Mouse (Mus musculus) heart, postnatal 0 days (tissue): ENCODE measurements around the gene Atp6v0a1. TPM values are rescaled to one million over a fixed set of nuclear protein-coding genes. Genes with fewer than 3 reads are reported as not detected.
A peak's percentile ranks its signal among the peaks of the same experiment; 100 is the strongest.

Experiments used
- ATAC-seq: fragments of 200-750 bp; cut with Nextera tagmentation; 2 replicates; pipeline ENCODE4 v1.8.0; 2017; ENCODE audit warnings: low read depth, moderate number of reproducible peaks, moderate library complexity; ENCODE audit not compliant: insufficient read depth
- DNase-seq: peaks from one replicate; pipeline ENCODE4 v3.0.0-alpha.2; 2016; ENCODE audit warnings: low spot score
- H3K27ac ChIP-seq: fragments of 300-500 bp; sonication (generic); 2 replicates; pipeline ENCODE4 v1.5.1; 2014; ENCODE audit warnings: low read depth, mild to moderate bottlenecking
- H3K27me3 ChIP-seq: fragments of 300-500 bp; sonication (generic); 2 replicates; pipeline ENCODE4 v1.6.1; 2014; ENCODE audit warnings: low read length, mixed read lengths; ENCODE audit not compliant: control insufficient read depth, insufficient read depth
- H3K36me3 ChIP-seq: fragments of 300-500 bp; sonication (generic); replicated peaks from 2 replicates; pipeline ENCODE4 v1.6.1; 2014; ENCODE audit warnings: low read length, mixed read lengths; ENCODE audit not compliant: control insufficient read depth, insufficient read depth
- H3K4me1 ChIP-seq: fragments of 300-500 bp; sonication (generic); 2 replicates; pipeline ENCODE4 v1.6.1; 2014; ENCODE audit warnings: antibody characterized with exemption; ENCODE audit not compliant: control insufficient read depth, insufficient read depth
- H3K4me2 ChIP-seq: fragments of 300-500 bp; sonication (generic); 2 replicates; pipeline ENCODE4 v1.6.1; 2014; ENCODE audit warnings: low read depth, mild to moderate bottlenecking, low read length, moderate library complexity
- H3K4me3 ChIP-seq: fragments of 300-500 bp; sonication (generic); 2 replicates; pipeline ENCODE4 v1.5.1; 2014; ENCODE audit warnings: low read depth, low read length
- H3K9ac ChIP-seq: fragments of 300-500 bp; sonication (generic); replicated peaks from 2 replicates; pipeline ENCODE4 v1.6.1; 2014; ENCODE audit warnings: low read depth, low read length, mixed read lengths
- H3K9me3 ChIP-seq: fragments of 300-500 bp; sonication (generic); replicated peaks from 2 replicates; pipeline ENCODE4 v1.6.1; 2016; ENCODE audit warnings: low read length; ENCODE audit not compliant: control insufficient read depth
- CTCF ChIP-seq: IDR thresholded peaks from 2 replicates; pipeline ENCODE4 v1.5.1; 2016; ENCODE audit warnings: antibody characterized with exemption, control low read depth, low read depth
- EP300 ChIP-seq: IDR thresholded peaks from 2 replicates; pipeline ENCODE4 v1.6.1; 2016; ENCODE audit warnings: antibody characterized with exemption, low read depth
- WGBS: fragments of 180-500 bp; shearing (Covaris S2); extraction: QIAGEN DNeasy Blood & Tissue Kit; methylation state at CpG from one replicate; pipeline ENCODE4 v1.1.7; 2014; 5-methylcytosine and 5-hydroxymethylcytosine counted together
- polyA plus RNA-seq: library from polyadenylated mRNA; unstranded; fragments of >200 nt; fragmentation: Nextera tagmentation; extraction: Ambion mirVana; gene quantifications from 2 replicates; pipeline ENCODE4 v1.2.1, GENCODE M21; 2015
- total RNA-seq: library from RNA; depleted of rRNA; stranded (reverse); fragments of >200 nt; gene quantifications from 2 replicates; pipeline ENCODE4 v1.2.3, GENCODE M21; 2014; ENCODE audit warnings: low replicate concordance

Atp6v0a1 gene
- total and polyA plus RNA-seq, 2 experiments from 2014 or later = 50.3 to 57.1 TPM

- WGBS = 68% methylated on average over 3 of the region's 3 CpGs
- ATAC-seq (no peak), DNase-seq (no peak)
Observed at GRCm38 (mm10) chr11:100981236-100981635, 28.0 kb upstream of the Atp6v0a1 start.

GRCm38 (mm10) chr11:100982087-100982486, 27.2 kb upstream of the Atp6v0a1 start:
- Histone ChIP-seq H3K9me3 (no peaks in the 10 kb centered on the region), H3K27ac (no peak overlapping the region), H3K27me3 (no peaks in the 10 kb centered on the region), H3K4me3 (no peak overlapping the region), H3K9ac (no peak overlapping the region), H3K4me1 (peaks cover 22% of the 10 kb centered on the region), H3K36me3 (no peaks in the 10 kb centered on the region), H3K4me2 (no peak overlapping the region)
- DNase-seq (no peak), ATAC-seq (no peak)
- TF ChIP-seq EP300 (no peak), CTCF (peak; percentile 11; the same call in 1 of the 2 replicates)
- WGBS = 53% methylated on average over 8 of the region's 8 CpGs

More at GRCm38 (mm10) chr11:100981236-100981635, 28.0 kb upstream of the Atp6v0a1 start:
- Histone ChIP-seq H3K27me3 (no peaks in the 10 kb centered on the region), H3K9ac (no peak overlapping the region), H3K9me3 (no peaks in the 10 kb centered on the region), H3K4me1 (peaks cover 22% of the 10 kb centered on the region), H3K4me2 (no peak overlapping the region), H3K36me3 (no peaks in the 10 kb centered on the region), H3K4me3 (no peak overlapping the region), H3K27ac (no peak overlapping the region)
- no peak for TF ChIP-seq EP300
- no peak for TF ChIP-seq CTCF

- 2% methylated on average over 20 of the region's 20 CpGs for WGBS
- peak; percentile 76 for ATAC-seq
- H3K27me3 ChIP-seq = no peaks in the 10 kb centered on the region
- peak overlapping the region; percentile 46 for H3K4me3 ChIP-seq
- peak overlapping the region; percentile 46 for H3K9ac ChIP-seq
- H3K4me2 ChIP-seq = peak overlapping the region; percentile 62
- no peaks in the 10 kb centered on the region for H3K36me3 ChIP-seq
- no peaks in the 10 kb centered on the region for H3K9me3 ChIP-seq
- H3K27ac ChIP-seq = peak overlapping the region; percentile 47; the same call in 1 of the 2 replicates
- TF ChIP-seq CTCF = peak; percentile 91
- no peak for TF ChIP-seq EP300
- DNase-seq = peak; percentile 79
- peaks cover 22% of the 10 kb centered on the region for H3K4me1 ChIP-seq
Observed at GRCm38 (mm10) chr11:100983125-100983777, 26.0 kb upstream of the Atp6v0a1 start.

GRCm38 (mm10) chr11:100983778-100984131, 25.5 kb upstream of the Atp6v0a1 start:
- H3K36me3 ChIP-seq = no peaks in the 10 kb centered on the region
- no peak overlapping the region for H3K4me2 ChIP-seq
- 58% methylated on average over 7 of the region's 7 CpGs for WGBS
- H3K4me1 ChIP-seq = peaks cover 22% of the 10 kb centered on the region
- ATAC-seq = no peak
- H3K9me3 ChIP-seq = no peaks in the 10 kb centered on the region
- no peak overlapping the region for H3K27ac ChIP-seq
- TF ChIP-seq CTCF (no peak), EP300 (no peak)
- no peaks in the 10 kb centered on the region for H3K27me3 ChIP-seq
- no peak overlapping the region for H3K9ac ChIP-seq
- no peak for DNase-seq
- H3K4me3 ChIP-seq = no peak overlapping the region

- no peak overlapping the region for H3K9ac ChIP-seq
- H3K4me1 ChIP-seq = peaks cover 6% of the 10 kb centered on the region; the same call in 1 of the 2 replicates
- H3K36me3 ChIP-seq = no peaks in the 10 kb centered on the region
- no peak overlapping the region for H3K4me2 ChIP-seq
- H3K4me3 ChIP-seq = no peak overlapping the region
- H3K27me3 ChIP-seq = no peaks in the 10 kb centered on the region
- no peaks in the 10 kb centered on the region for H3K9me3 ChIP-seq
- TF ChIP-seq CTCF (no peak), EP300 (no peak)
- WGBS = 63% methylated on average over 3 of the region's 3 CpGs
- ATAC-seq = no peak
- DNase-seq = no peak
- H3K27ac ChIP-seq = no peak overlapping the region
Observed at GRCm38 (mm10) chr11:100985607-100986006, 23.6 kb upstream of the Atp6v0a1 start.

- no peaks in the 10 kb centered on the region for H3K9me3 ChIP-seq
- no peak for DNase-seq
- H3K4me2 ChIP-seq = no peak overlapping the region
- no peaks in the 10 kb centered on the region for H3K4me1 ChIP-seq
- WGBS = 78% methylated on average over 3 of the region's 3 CpGs
- H3K4me3 ChIP-seq = no peak overlapping the region
- no peak overlapping the region for H3K9ac ChIP-seq
- H3K27me3 ChIP-seq = no peaks in the 10 kb centered on the region
- no peaks in the 10 kb centered on the region for H3K36me3 ChIP-seq
- ATAC-seq = no peak
- TF ChIP-seq CTCF (no peak), EP300 (no peak)
- no peak overlapping the region for H3K27ac ChIP-seq
Observed at GRCm38 (mm10) chr11:100988674-100989073, 20.6 kb upstream of the Atp6v0a1 start.
